Mouse (Mus musculus) forebrain, embryonic 10.5 days (tissue): ENCODE results near the gene Fto. TPM values are rescaled to one million over a fixed set of nuclear protein-coding genes. Genes with fewer than 3 reads are reported as not detected.

Experiments
- DNase-seq: peaks from one replicate; pipeline ENCODE4 v3.0.0-alpha.2; 2017; ENCODE audit warnings: low spot score; ENCODE audit errors: extremely low spot score
- H3K27ac ChIP-seq: fragments of 300-500 bp; sonication (generic); 2 replicates; pipeline ENCODE4 v1.5.1; 2016; ENCODE audit warnings: mild to moderate bottlenecking
- H3K27me3 ChIP-seq: fragments of 300-500 bp; sonication (generic); 2 replicates; pipeline ENCODE4 v1.6.1; 2016; ENCODE audit warnings: mild to moderate bottlenecking; ENCODE audit not compliant: poor library complexity, severe bottlenecking
- H3K36me3 ChIP-seq: fragments of 300-500 bp; sonication (generic); replicated peaks from 2 replicates; pipeline ENCODE4 v1.6.1; 2016; ENCODE audit warnings: mild to moderate bottlenecking, moderate library complexity
- H3K4me1 ChIP-seq: fragments of 300-500 bp; sonication (generic); 2 replicates; pipeline ENCODE4 v1.6.1; 2016
- H3K4me3 ChIP-seq: fragments of 300-500 bp; sonication (generic); 2 replicates; pipeline ENCODE4 v1.5.1; 2016; ENCODE audit warnings: mild to moderate bottlenecking, moderate library complexity
- H3K9me3 ChIP-seq: fragments of 300-500 bp; sonication (generic); 2 replicates; pipeline ENCODE4 v1.6.1; 2016; ENCODE audit warnings: mild to moderate bottlenecking, moderate library complexity
- WGBS: fragments of 180-500 bp; shearing (Covaris S2); methylation state at CpG from one replicate; pipeline ENCODE4 v1.1.7; 2016; 5-methylcytosine and 5-hydroxymethylcytosine counted together
- polyA plus RNA-seq: library from polyadenylated mRNA; unstranded; fragments of >200 nt; fragmentation: Nextera tagmentation; extraction: Ambion mirVana; gene quantifications from 2 replicates; pipeline ENCODE4 v1.2.1, GENCODE M21; 2016

The Fto gene
- polyA plus RNA-seq, 1 experiment from 2014 or later = 88.3 TPM

- no peaks in the 10 kb centered on the region for H3K9me3 ChIP-seq
- DNase-seq = no peak
- peaks cover 64% of the 10 kb centered on the region for H3K27me3 ChIP-seq
- no peak overlapping the region for H3K27ac ChIP-seq
- WGBS = 76% methylated on average over 10 of the region's 10 CpGs
- peaks cover 27% of the 10 kb centered on the region for H3K4me1 ChIP-seq
- no peak overlapping the region for H3K4me3 ChIP-seq
- peaks cover 6% of the 10 kb centered on the region; the same call in 1 of the 2 replicates for H3K36me3 ChIP-seq
Measured at GRCm38 (mm10) chr8:91488784-91489450, 175.6 kb downstream of the Fto start.

DNA sequence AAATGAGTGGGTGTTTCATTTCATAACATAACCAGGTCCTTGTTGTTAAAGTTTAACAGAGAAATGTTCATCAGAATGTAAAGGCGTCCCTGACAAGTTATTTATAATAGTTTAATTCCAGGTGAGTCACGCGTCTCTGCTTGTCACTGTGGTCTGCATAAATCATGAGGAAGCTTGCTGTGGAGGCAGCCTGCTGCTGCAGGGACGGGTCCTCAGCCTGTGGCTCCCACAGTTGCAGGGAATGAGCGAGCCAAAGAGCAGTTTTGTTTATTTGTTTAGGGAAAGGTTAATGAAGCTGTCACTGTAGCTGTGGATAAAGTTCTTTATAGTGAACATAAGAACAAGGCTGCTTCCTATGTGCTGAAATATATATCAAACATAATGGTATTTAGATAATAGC is 176.7 kb downstream of the Fto start:
- no peaks in the 10 kb centered on the region for H3K9me3 ChIP-seq
- H3K27ac ChIP-seq = no peak overlapping the region
- H3K36me3 ChIP-seq = peaks cover 6% of the 10 kb centered on the region; the same call in 1 of the 2 replicates
- DNase-seq = no peak
- peaks cover 32% of the 10 kb centered on the region for H3K4me1 ChIP-seq
- WGBS = 77% methylated on average over 5 of the region's 5 CpGs
- peaks cover 76% of the 10 kb centered on the region for H3K27me3 ChIP-seq
- no peak overlapping the region for H3K4me3 ChIP-seq

- Histone ChIP-seq H3K4me1 (peaks cover 42% of the 10 kb centered on the region), H3K27ac (no peak overlapping the region), H3K4me3 (no peak overlapping the region), H3K27me3 (peaks cover 86% of the 10 kb centered on the region), H3K9me3 (no peaks in the 10 kb centered on the region), H3K36me3 (no peaks in the 10 kb centered on the region)
- WGBS = 87% methylated on average over 8 of the region's 8 CpGs
- no peak for DNase-seq
Measured at GRCm38 (mm10) chr8:91493373-91493772, 180.0 kb downstream of the Fto start.

- WGBS = 56% methylated on average over 10 of the region's 10 CpGs
- Histone ChIP-seq H3K27ac (no peak overlapping the region), H3K36me3 (no peaks in the 10 kb centered on the region), H3K9me3 (no peaks in the 10 kb centered on the region), H3K27me3 (peaks cover 80% of the 10 kb centered on the region), H3K4me3 (no peak overlapping the region), H3K4me1 (peaks cover 30% of the 10 kb centered on the region)
- no peak for DNase-seq
Measured at GRCm38 (mm10) chr8:91494501-91495259, 181.4 kb downstream of the Fto start.

DNA sequence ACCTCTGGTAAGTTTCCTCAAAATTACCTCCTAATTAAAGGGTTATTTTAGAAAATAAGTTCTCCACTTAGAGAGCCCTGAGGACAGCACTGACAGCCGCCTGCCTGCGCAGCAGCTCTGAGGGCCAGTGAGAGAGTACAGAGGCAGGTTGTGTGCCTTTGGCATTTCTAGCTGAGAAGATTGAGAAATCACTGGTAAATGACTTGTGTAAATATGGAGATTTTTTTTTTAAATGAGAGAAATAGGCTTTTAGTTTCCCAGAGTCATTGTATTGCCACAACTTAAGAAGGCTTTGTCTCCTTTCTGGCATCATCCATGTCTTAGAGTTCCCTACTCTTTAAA is 181.9 kb downstream of the Fto start:
- Histone ChIP-seq H3K4me3 (no peak overlapping the region), H3K27ac (no peak overlapping the region), H3K27me3 (peaks cover 80% of the 10 kb centered on the region), H3K36me3 (no peaks in the 10 kb centered on the region), H3K9me3 (no peaks in the 10 kb centered on the region), H3K4me1 (peaks cover 29% of the 10 kb centered on the region)
- 49% methylated on average over 2 of the region's 2 CpGs for WGBS
- DNase-seq = no peak

DNA sequence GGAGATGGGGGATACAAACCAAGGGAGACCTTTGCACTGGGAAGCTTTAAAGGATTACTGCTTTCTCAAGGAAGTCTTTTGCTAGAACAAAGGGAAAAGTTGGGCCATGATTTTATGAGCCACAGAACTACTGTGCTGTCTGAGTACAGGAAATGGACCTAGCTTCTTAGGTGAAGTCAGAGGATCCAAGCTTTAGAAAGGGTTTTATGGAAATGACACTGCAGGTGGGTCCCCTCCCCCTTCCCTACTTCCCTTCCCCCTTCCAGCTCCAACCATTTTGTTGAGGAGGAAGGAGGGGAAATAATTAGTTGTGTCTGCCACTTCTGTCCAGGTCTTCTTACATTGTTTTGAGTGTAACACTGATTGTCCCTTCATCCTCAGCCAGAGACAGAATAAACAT is 182.7 kb downstream of the Fto start:
- H3K27ac ChIP-seq = no peak overlapping the region
- no peak for DNase-seq

GRCm38 (mm10) chr8:91496936-91497335 is 183.6 kb downstream of the Fto start:
- H3K27me3 ChIP-seq = peaks cover 79% of the 10 kb centered on the region
- no peak for DNase-seq
- no peak overlapping the region for H3K27ac ChIP-seq
- H3K9me3 ChIP-seq = no peaks in the 10 kb centered on the region
- H3K4me3 ChIP-seq = no peak overlapping the region
- H3K36me3 ChIP-seq = no peaks in the 10 kb centered on the region
- WGBS = 59% methylated on average over 7 of the region's 7 CpGs
- H3K4me1 ChIP-seq = peaks cover 17% of the 10 kb centered on the region

More for the DNA sequence above, 182.7 kb downstream of the Fto start:
- Histone ChIP-seq H3K9me3 (no peaks in the 10 kb centered on the region), H3K36me3 (no peaks in the 10 kb centered on the region), H3K4me3 (no peak overlapping the region), H3K27me3 (peaks cover 79% of the 10 kb centered on the region), H3K4me1 (peaks cover 24% of the 10 kb centered on the region)

- DNase-seq = no peak
- Histone ChIP-seq H3K27me3 (peaks cover 85% of the 10 kb centered on the region), H3K4me3 (no peak overlapping the region), H3K9me3 (no peaks in the 10 kb centered on the region), H3K36me3 (no peaks in the 10 kb centered on the region), H3K27ac (no peak overlapping the region), H3K4me1 (peaks cover 34% of the 10 kb centered on the region)
- 88% methylated on average over 9 of the region's 9 CpGs for WGBS
Measured at GRCm38 (mm10) chr8:91498611-91499010, 185.3 kb downstream of the Fto start.

DNA sequence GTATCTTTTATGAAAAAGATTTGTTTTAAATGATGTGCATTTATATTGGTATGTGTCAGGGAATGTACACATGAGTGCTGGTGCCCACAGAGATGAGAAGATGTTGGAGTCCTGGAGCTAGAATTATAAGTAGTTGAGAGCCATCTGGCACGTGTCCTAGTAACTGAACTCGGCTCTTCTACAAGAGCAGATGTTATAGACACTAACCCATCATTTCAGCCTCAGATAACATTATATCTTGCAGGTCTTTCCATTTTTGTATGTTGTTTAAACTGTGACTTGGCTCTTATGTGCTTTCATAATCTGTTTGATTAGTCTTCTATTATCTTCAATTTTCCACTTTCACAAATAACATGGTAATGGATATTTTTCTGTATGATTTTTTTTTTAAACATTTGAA is 186.0 kb downstream of the Fto start:
- H3K36me3 ChIP-seq = no peaks in the 10 kb centered on the region
- H3K27ac ChIP-seq = no peak overlapping the region
- no peak for DNase-seq
- WGBS = 89% methylated on average over 2 of the region's 2 CpGs
- no peaks in the 10 kb centered on the region for H3K9me3 ChIP-seq
- H3K4me1 ChIP-seq = peaks cover 36% of the 10 kb centered on the region
- H3K27me3 ChIP-seq = peaks cover 85% of the 10 kb centered on the region
- no peak overlapping the region for H3K4me3 ChIP-seq

- Histone ChIP-seq H3K27ac (no peak overlapping the region), H3K4me1 (peaks cover 23% of the 10 kb centered on the region), H3K4me3 (no peak overlapping the region), H3K9me3 (no peaks in the 10 kb centered on the region), H3K27me3 (peaks cover 88% of the 10 kb centered on the region), H3K36me3 (no peaks in the 10 kb centered on the region)
- WGBS = 87% methylated on average over 11 of the region's 11 CpGs
- DNase-seq = no peak
Measured at GRCm38 (mm10) chr8:91501960-91502600, 188.8 kb downstream of the Fto start.

DNA sequence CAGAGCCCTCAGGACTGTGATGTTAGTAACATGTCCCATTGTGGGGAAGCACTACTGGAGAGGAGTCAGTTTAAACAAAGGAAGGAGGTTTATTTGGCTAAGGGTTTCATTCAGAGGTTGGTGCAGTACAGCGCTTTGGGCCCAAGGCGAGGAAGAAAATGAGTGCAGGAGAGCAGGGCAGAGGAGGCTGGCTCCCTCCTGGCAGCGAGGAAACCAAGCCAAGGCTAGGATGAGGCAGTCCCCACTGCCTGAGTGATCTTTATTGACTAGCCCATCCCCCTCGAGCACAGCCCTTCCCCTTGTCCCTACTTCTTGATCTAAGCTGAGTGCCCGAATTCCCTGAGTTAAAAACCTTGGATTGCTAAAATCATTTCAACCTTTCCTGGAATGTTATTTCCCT is 189.5 kb downstream of the Fto start:
- Histone ChIP-seq H3K36me3 (no peaks in the 10 kb centered on the region), H3K27ac (no peak overlapping the region), H3K4me1 (peaks cover 30% of the 10 kb centered on the region), H3K27me3 (peaks cover 88% of the 10 kb centered on the region), H3K4me3 (no peak overlapping the region), H3K9me3 (no peaks in the 10 kb centered on the region)
- DNase-seq = no peak
- WGBS = 26% methylated on average over 5 of the region's 5 CpGs

- Histone ChIP-seq H3K27ac (no peak overlapping the region), H3K36me3 (no peaks in the 10 kb centered on the region), H3K9me3 (no peaks in the 10 kb centered on the region), H3K4me1 (peaks cover 45% of the 10 kb centered on the region), H3K4me3 (no peak overlapping the region), H3K27me3 (peaks cover 96% of the 10 kb centered on the region)
- WGBS = 90% methylated on average over 3 of the region's 3 CpGs
- DNase-seq = no peak
Measured at GRCm38 (mm10) chr8:91504360-91504759, 191.0 kb downstream of the Fto start.

DNA sequence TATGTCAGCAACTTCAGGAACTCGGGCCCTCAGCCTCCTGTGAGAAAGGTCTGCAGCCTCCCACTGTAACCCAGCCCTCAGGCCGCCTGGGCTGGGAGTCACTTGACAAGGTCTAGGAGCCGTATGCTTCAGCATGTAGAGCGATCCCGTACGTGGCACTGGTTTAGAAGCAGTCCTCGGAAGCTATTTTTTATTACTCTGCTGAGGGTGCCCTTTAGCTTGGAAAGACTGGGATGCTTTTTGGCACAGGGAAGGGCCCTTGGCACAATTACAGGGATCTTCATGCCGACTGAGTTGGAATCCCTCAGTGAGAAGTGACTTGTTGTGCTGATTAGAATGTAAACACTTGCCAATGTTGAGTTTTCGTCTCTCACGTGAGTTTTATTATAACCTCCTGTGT is 191.6 kb downstream of the Fto start:
- peaks cover 99% of the 10 kb centered on the region for H3K27me3 ChIP-seq
- peaks cover 51% of the 10 kb centered on the region for H3K4me1 ChIP-seq
- H3K9me3 ChIP-seq = no peaks in the 10 kb centered on the region
- no peak overlapping the region for H3K4me3 ChIP-seq
- no peak overlapping the region for H3K27ac ChIP-seq
- 90% methylated on average over 10 of the region's 10 CpGs for WGBS
- DNase-seq = no peak
- no peaks in the 10 kb centered on the region for H3K36me3 ChIP-seq
